ENCODE assay signal across 11 mouse cellular contexts in the genomic region with DNA sequence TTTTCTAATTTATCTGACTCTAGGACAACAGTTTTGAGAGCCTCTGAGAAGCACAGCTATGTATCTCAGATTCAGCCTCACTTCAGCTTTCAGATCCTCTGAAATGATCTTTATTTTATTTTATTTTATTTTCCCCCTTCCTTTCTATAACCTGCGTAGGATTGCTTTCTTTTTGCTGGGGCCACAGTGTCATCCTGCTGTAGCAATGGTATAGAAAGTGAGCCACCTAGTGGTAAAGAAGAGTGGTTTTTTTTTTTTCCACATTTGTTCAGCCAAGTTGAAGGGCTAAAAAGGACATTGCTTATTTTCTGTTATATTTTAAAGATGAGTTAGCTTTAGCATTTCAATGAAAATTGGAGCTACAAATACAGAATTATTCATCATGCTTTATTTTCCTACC.
DNase-seq lines count a peak whose midpoint lies in the region; ATAC-seq and TF ChIP-seq lines count a peak whose summit lies in the region.
"Had no signal": no experiment of that assay in that cellular context is flagged by ENCODE, and none has a peak within 500 bp of the region (broad histone marks: within the 10 kb centered on the region; RNA-seq: fewer than 3 reads in every experiment).

No protein-coding gene starts in this region.

- H3K4me1 ChIP-seq in heart, postnatal 0 days (ENCODE audit: control insufficient read depth, insufficient read depth): no peaks in the 10 kb centered on the region
- H3K4me1 ChIP-seq in neural tube, embryonic 14.5 days (ENCODE audit: control insufficient read depth, insufficient read depth, low read length): no peaks in the 10 kb centered on the region
- H3K4me1 ChIP-seq in neural tube, embryonic 15.5 days: peaks cover 5% of the 10 kb centered on the region; the same call in 1 of the 2 replicates
- H3K4me1 ChIP-seq in embryonic facial prominence, embryonic 14.5 days (ENCODE audit: control insufficient read depth, insufficient read depth, low read length): no peaks in the 10 kb centered on the region
- H3K4me1 ChIP-seq: heart, embryonic 15.5 days had no signal

- H3K9ac ChIP-seq in heart, postnatal 0 days (replicated peaks; ENCODE audit: low read depth, low read length): no peak overlapping the region
- no peak overlapping the region for H3K9ac ChIP-seq in neural tube, embryonic 14.5 days (replicated peaks; ENCODE audit: low read depth, low read length)
- H3K9ac ChIP-seq in neural tube, embryonic 15.5 days (replicated peaks): no peak overlapping the region
- no peak overlapping the region for H3K9ac ChIP-seq in embryonic facial prominence, embryonic 14.5 days (ENCODE audit: low read depth, low read length)
- H3K9ac ChIP-seq: heart, embryonic 15.5 days had no signal

- H3K27ac ChIP-seq in heart, postnatal 0 days (ENCODE audit: low read depth): no peak overlapping the region
- no peak overlapping the region for H3K27ac ChIP-seq in neural tube, embryonic 14.5 days (ENCODE audit: low read depth, low read length)
- no peak overlapping the region for H3K27ac ChIP-seq in neural tube, embryonic 15.5 days (replicated peaks)
- no peak overlapping the region for H3K27ac ChIP-seq in embryonic facial prominence, embryonic 14.5 days (replicated peaks; ENCODE audit: low read depth, low read length)
- H3K27ac ChIP-seq: heart, embryonic 15.5 days; limb, embryonic 10.5 days had no signal

- no peak overlapping the region for H3K4me3 ChIP-seq in heart, postnatal 0 days (ENCODE audit: low read depth, low read length)
- no peak overlapping the region for H3K4me3 ChIP-seq in neural tube, embryonic 14.5 days (ENCODE audit: low read depth, low read length)
- no peak overlapping the region for H3K4me3 ChIP-seq in neural tube, embryonic 15.5 days (replicated peaks)
- no peak overlapping the region for H3K4me3 ChIP-seq in embryonic facial prominence, embryonic 14.5 days (ENCODE audit: low read depth, low read length)
- H3K4me3 ChIP-seq: heart, embryonic 15.5 days; limb, embryonic 10.5 days had no signal

- no peak for DNase-seq in heart, postnatal 0 days (ENCODE audit: low spot score)
- no peak for DNase-seq in heart, adult 18-20 months
- DNase-seq in embryonic facial prominence, embryonic 14.5 days (ENCODE audit: low spot score): peak; percentile 26
- DNase-seq in frontal cortex, adult 2 months (ENCODE audit: extremely low spot score in 1 of 2, low spot score in 1 of 2): no peak
- DNase-seq in spleen, adult 12 weeks (ENCODE audit: low spot score): no peak
- no peak for DNase-seq in lung, adult 18-20 months

- TF ChIP-seq CTCF in heart, postnatal 0 days (IDR thresholded peaks at IDR 0.05; ENCODE audit: low read depth): peak; percentile 52

- no peak overlapping the region for H3K4me2 ChIP-seq in heart, postnatal 0 days (ENCODE audit: low read depth, low read length)
- 0 out of 2 replicates have a peak overlapping the region, but pooled peaks have one; percentile 1 for H3K4me2 ChIP-seq in neural tube, embryonic 14.5 days (ENCODE audit: low read depth, low read length)
- H3K4me2 ChIP-seq in neural tube, embryonic 15.5 days: no peak overlapping the region
- H3K4me2 ChIP-seq in embryonic facial prominence, embryonic 14.5 days (ENCODE audit: low read depth, low read length): no peak overlapping the region
- H3K4me2 ChIP-seq: heart, embryonic 15.5 days had no signal

- no peaks in the 10 kb centered on the region for H3K9me3 ChIP-seq in heart, postnatal 0 days (replicated peaks; ENCODE audit: control insufficient read depth, low read length)
- no peaks in the 10 kb centered on the region for H3K9me3 ChIP-seq in neural tube, embryonic 14.5 days (ENCODE audit: control insufficient read depth, low read length)
- no peaks in the 10 kb centered on the region for H3K9me3 ChIP-seq in neural tube, embryonic 15.5 days (replicated peaks)
- no peaks in the 10 kb centered on the region for H3K9me3 ChIP-seq in embryonic facial prominence, embryonic 14.5 days (ENCODE audit: control insufficient read depth, low read length)
- H3K9me3 ChIP-seq: heart, embryonic 15.5 days; limb, embryonic 10.5 days had no signal

- H3K27me3 ChIP-seq in heart, postnatal 0 days (ENCODE audit: control insufficient read depth, insufficient read depth, low read length): no peaks in the 10 kb centered on the region
- no peaks in the 10 kb centered on the region for H3K27me3 ChIP-seq in neural tube, embryonic 14.5 days (ENCODE audit: control insufficient read depth, insufficient read depth, low read length)
- no peaks in the 10 kb centered on the region for H3K27me3 ChIP-seq in neural tube, embryonic 15.5 days (replicated peaks)
- H3K27me3 ChIP-seq in embryonic facial prominence, embryonic 14.5 days (replicated peaks; ENCODE audit: control insufficient read depth, insufficient read depth, low read length): no peaks in the 10 kb centered on the region
- H3K27me3 ChIP-seq: heart, embryonic 15.5 days had no signal

- no peak for TF ChIP-seq EP300 in heart, postnatal 0 days (IDR thresholded peaks at IDR 0.05; ENCODE audit: low read depth)

- WGBS in heart, postnatal 0 days: 38% methylated on average over 1 of the region's 1 CpGs
- 19% methylated on average over 1 of the region's 1 CpGs for WGBS in neural tube, embryonic 14.5 days
- 22% methylated on average over 1 of the region's 1 CpGs for WGBS in neural tube, embryonic 15.5 days
- 36% methylated on average over 1 of the region's 1 CpGs for WGBS in embryonic facial prominence, embryonic 14.5 days

- no peak for ATAC-seq in heart, postnatal 0 days (ENCODE audit: insufficient read depth, low read depth)
- no peak for ATAC-seq in neural tube, embryonic 14.5 days (ENCODE audit: low read depth)
- no peak for ATAC-seq in neural tube, embryonic 15.5 days (ENCODE audit: low FRiP score)
- no peak for ATAC-seq in embryonic facial prominence, embryonic 14.5 days (ENCODE audit: low read depth)

- no peaks in the 10 kb centered on the region for H3K36me3 ChIP-seq in heart, postnatal 0 days (replicated peaks; ENCODE audit: control insufficient read depth, insufficient read depth, low read length)
- H3K36me3 ChIP-seq in neural tube, embryonic 14.5 days (ENCODE audit: control insufficient read depth, insufficient read depth, low read length): no peaks in the 10 kb centered on the region
- no peaks in the 10 kb centered on the region for H3K36me3 ChIP-seq in neural tube, embryonic 15.5 days
- H3K36me3 ChIP-seq in embryonic facial prominence, embryonic 14.5 days (ENCODE audit: control insufficient read depth, insufficient read depth, low read length): no peaks in the 10 kb centered on the region
- H3K36me3 ChIP-seq: G1E; heart, embryonic 15.5 days; limb, embryonic 10.5 days had no signal
